Mouse (Mus musculus) MEL (cell line): ENCODE data around the gene Rsbn1.

Experiments used
- CTCF ChIP-seq, 3 experiments: IDR thresholded peaks in 2 of 3; conservative IDR thresholded peaks in 1 of 3; 2 replicates each; pipeline ENCODE4 v1.5.1; 2011 to 2012; ENCODE audit warnings: low read length in 3 of 3, low read depth in 2 of 3, mild to moderate bottlenecking in 2 of 3, improper control_type of control experiment in 1 of 3, inconsistent platforms in 1 of 3, mixed read lengths in 1 of 3, moderate library complexity in 1 of 3; ENCODE audit not compliant: control insufficient read depth in 1 of 3, insufficient read depth in 1 of 3, poor library complexity in 1 of 3, severe bottlenecking in 1 of 3
- JUND ChIP-seq: IDR thresholded peaks from 2 replicates; pipeline ENCODE4 v1.6.1; 2011; ENCODE audit warnings: low read depth, mild to moderate bottlenecking, improper control_type of control experiment, low read length
- ZC3H11A ChIP-seq: IDR thresholded peaks from 2 replicates; pipeline ENCODE4 v1.6.1; 2012; ENCODE audit warnings: low read depth, mild to moderate bottlenecking, inconsistent platforms, low read length, improper control_type of control experiment

GRCm38 (mm10) chr3:104007479-104007878, 93.6 kb downstream of the Rsbn1 start:
- no peak for TF ChIP-seq JUND
- TF ChIP-seq CTCF (IDR thresholded peaks at IDR 0.05 in 2 of 3, conservative IDR thresholded peaks at IDR 0.05 in 1 of 3; ENCODE audit: control insufficient read depth in 1 of 3, insufficient read depth in 1 of 3, low read depth in 2 of 3, low read length in 3 of 3, poor library complexity in 1 of 3, severe bottlenecking in 1 of 3), result no peak
- no peak for TF ChIP-seq ZC3H11A
